Mouse (Mus musculus): Measurements from ENCODE around the gene Rab17.

The Rab17 gene

DNA sequence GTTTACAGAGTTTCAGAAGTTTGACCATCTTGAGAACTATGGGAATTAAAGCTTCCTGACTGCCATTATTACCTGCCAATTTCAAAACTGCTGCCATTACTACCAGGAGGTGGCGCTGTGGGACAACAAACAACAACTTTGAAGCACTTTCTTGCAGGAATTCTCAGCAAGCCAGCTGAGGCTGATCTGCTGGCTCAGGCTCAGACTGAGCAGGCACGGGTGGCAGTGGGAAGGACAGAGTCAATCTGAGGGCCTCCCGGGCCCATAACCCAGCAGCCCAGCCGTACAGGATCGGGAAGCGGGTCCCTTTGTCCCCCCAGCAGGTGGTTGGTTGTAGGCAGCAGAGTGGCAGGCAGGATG lies 40.9 kb downstream of the Rab17 start:
- peak; percentile 93 for DNase-seq (ENCODE audit: low spot score)

- no peak for DNase-seq (ENCODE audit: low spot score)
Observed at GRCm38 (mm10) chr1:90927929-90928574, 41.4 kb downstream of the Rab17 start.

GRCm38 (mm10) chr1:90927308-90927707 lies 42.2 kb downstream of the Rab17 start:
- no peak for DNase-seq (ENCODE audit: low spot score)

DNA sequence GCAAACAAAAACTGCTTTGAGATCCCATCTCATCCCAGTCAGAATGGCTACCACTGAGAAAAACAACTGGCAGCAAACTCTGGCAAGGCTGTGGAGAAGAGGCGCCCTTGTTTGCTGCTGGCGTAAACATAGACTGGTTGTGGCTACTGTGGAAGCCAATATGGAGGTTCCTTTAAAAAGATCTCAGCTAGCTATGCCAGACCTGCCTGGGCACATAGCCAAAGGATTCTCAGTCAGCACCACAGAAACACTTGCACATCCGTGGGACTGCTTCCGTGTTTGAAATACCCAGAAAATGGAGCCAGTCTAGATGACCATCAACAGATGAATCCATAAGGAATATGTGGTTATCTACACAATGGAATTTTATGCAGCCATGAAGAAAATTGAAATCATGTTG lies 43.4 kb downstream of the Rab17 start:
- no peak for DNase-seq (ENCODE audit: low spot score)

DNA sequence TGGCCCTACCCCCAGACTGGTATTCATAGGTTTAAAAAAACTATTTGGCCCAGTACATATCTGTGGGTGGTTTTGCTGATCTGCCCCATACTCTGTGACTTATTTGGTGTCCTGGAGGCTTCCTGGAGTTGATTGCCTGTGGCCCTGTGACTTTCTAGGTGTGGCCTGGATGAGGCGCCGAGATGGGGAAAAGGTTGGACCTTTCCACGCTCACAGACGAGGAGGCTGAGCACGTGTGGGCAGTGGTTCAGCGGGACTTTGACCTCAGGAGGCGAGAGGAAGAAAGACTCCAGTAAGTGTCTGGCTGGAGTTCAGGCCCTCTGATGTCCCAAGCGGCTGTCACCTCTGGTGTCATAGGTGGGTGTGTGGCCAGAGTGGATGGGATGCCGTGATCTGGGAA lies 47.8 kb downstream of the Rab17 start:
- no peak for DNase-seq (ENCODE audit: low spot score)

- no peak for DNase-seq (ENCODE audit: low spot score)
Observed at GRCm38 (mm10) chr1:90917509-90917908, 52.0 kb downstream of the Rab17 start.

- DNase-seq (ENCODE audit: low spot score), result peak; percentile 65
Observed at GRCm38 (mm10) chr1:90914948-90915569, 54.4 kb downstream of the Rab17 start, which contains the start of gene Mlph. Mlph (plus strand) TSS chr1:90915085.

GRCm38 (mm10) chr1:90913231-90913630 lies 56.2 kb downstream of the Rab17 start:
- DNase-seq (ENCODE audit: low spot score), result no peak

DNA sequence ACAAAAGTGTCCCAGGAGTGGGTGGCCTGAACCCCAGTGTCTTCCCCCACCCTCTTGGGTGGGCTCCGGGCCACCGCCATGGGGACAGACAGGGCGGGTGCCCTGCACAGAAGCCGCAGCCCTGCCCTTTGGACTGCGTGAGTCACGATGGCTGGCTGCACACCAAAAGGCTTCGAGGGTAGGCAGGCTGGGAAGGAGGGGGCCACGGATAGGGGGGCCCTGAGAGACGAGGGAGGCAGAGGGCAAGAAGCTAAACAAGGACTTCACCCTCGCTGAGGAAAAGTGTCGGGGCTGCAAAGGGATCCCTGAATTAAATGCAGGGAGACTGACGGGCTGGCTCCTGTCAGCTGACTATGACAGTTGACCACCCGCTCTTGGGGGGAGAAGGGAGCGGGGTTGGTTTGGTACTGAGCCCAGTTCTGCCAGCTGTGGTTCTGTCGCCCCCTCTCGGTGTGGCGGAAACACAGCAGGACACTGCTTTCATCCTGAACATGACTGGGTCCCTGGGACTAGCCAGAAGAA lies 59.8 kb downstream of the Rab17 start:
- no peak for DNase-seq (ENCODE audit: low spot score)

- DNase-seq (ENCODE audit: low spot score), result no peak
Observed at GRCm38 (mm10) chr1:90909161-90909560, 60.3 kb downstream of the Rab17 start.

Measured in testis, postnatal 10 days (tissue).